Mouse (Mus musculus) left cerebral cortex, postnatal 36 days (tissue): ENCODE results near the gene Ift20. TPM values are rescaled to one million over a fixed set of nuclear protein-coding genes. Genes with fewer than 3 reads are reported as not detected.
A peak's percentile ranks its signal among the peaks of the same experiment; 100 is the strongest.
"Not testable (repeated sequence)": the region's sequence is repeated elsewhere in the genome, so short reads cannot be mapped to it uniquely, and the experiment has no call there.

ENCODE experiments used
- DNase-seq, 2 experiments: peaks; one replicate each; pipeline ENCODE4 v3.0.0; 2021 to 2022; ENCODE audit warnings: low spot score in 2 of 2, mixed read lengths in 1 of 2
- intact Hi-C: fragments of 180-260 bp; cut with DNase I; formaldehyde crosslinking; loops from one replicate; pipeline ENCODE4 v1.15.1; 2025
- total RNA-seq, 2 experiments: library from RNA; stranded (reverse); gene quantifications; 2 replicates each; pipeline ENCODE4 v1.2.3; 2021

Gene Ift20
- total RNA-seq, 2 experiments from 2014 or later: 85.7 to 93.9 TPM

DNA sequence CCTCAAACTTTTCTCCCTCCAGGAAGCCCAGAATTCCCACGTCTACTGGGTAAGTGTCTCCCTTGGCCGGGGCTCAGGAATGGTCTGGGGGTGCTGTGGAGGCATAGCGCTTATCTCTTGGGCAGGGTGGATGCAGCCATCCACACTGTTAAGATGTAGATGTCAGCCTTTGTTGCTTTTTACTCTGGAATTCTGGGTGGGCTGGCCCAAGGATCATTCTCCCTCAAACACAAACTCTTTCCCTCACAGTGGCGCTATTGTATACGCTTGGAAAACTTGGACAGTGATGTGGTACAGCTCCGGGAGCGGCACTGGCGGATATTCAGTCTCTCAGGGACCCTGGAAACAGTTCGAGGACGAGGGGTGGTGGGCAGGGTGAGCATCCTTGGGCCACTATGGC, 17.2 kb upstream of the Ift20 start:
- DNase-seq: no peak
- intact Hi-C loops: no loop called here

DNA sequence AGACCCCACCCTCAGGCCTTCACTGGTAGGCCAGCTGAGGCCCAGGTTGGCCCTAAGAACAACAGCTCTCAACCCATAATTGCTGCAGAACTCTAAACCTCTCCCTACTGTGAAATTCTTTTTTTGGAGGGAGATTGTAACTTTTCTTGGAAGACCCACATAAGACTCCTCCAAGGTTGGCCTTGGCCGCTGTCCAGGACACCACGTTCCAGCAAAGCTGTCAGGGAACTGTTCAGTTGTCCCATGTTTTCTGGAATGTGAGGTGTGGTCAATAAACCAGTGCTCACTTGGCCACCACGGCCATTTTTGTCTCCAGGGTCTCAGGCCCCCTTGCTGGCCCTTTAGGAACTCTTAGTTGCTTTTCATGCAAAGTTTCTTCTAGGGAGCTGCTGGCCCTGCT, 14.3 kb upstream of the Ift20 start:
- intact Hi-C loops: no loop called here
- no peak for DNase-seq

DNA sequence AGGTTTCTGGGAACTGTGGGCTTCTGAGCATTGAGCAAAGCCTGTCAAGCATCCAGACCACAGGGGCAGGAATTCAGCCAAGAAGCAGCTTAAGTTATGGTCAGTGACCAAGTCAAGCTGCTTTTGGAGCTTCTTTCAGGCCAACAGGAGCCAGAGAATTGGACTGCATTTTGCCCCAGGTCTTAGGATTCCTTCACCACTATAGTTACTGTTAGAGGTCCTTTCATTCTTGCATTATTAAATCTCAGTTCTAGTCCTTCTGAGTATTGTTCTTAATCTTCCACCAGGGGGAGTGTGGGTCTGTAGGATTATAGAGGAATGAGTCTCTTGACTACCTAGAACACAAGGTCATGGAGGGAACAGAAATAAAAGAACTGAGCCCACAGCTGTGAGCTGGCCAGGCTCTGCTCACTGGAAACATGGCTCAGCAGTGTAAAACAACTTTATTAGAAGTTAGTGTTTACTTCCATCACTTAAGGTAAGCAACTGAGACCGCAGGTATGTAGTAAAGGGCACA, 13.6 kb upstream of the Ift20 start:
- intact Hi-C loops: no loop called here
- no peak for DNase-seq

GRCm38 (mm10) chr11:78523241-78523955, 12.8 kb upstream of the Ift20 start:
- DNase-seq: no peak
- intact Hi-C loops: no loop called here

DNA sequence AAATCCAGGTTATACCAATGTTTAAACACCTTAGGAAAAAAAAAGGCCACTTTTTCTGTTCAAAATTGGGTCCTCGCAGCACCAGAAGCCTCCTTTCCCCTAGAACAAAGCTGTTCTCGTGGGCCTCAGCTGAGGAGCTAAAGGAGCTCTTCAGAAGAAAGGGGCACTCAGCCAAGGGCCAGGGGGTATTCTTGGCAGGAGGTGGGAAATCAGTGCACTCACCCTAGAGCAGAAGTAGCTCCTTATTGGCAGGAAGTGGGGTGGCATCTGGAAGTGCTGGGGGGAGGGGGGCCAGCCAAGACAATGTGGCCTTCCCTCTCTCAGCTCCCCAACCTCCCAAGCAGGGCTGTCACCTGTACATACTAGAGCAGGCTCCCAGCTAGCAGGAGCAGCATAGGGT, 11.3 kb upstream of the Ift20 start:
- intact Hi-C loops: no loop called here
- no peak for DNase-seq

DNA sequence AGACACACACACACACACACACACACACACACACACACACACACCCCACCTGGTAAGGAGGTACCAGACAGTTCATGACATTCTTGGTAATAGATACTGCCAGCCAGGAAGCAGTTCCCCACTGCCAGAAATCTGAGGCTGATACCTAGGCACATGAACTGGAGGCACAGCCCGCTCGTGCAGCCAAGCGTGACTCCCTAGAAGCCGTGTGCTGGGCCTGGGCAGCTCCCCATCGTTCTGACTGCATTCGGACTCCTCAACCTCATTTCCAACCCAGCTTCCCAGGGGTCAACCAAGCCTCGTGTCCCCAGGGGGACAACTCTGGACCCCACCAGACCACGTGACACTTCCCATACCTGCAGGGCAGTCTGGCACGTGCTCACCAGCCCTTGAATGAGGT, 7.4 kb upstream of the Ift20 start:
- intact Hi-C loops: no loop called here
- no peak for DNase-seq

DNA sequence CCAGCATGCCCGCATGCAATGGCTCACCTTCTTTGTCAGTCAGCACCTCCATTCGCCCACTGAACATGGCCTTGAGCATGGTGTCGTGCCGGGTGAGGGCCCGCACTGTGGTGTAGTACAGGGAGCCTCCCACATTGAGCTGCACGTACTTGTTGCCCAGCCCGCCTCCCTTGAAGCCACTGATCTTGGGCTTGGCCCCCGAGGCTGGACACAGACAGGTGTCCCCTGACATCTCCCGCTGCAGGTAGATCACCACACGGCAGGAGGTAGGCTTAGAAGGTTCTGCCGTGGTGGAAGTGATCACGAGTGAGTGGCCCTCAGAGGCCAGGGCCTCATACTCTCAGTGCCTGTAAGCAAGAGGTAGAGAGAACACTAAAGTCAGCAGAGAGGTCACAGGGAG, 6.2 kb upstream of the Ift20 start:
- DNase-seq: no peak
- intact Hi-C loops: no loop called here

- intact Hi-C loops: no loop called here
- no peak for DNase-seq
These were observed 5.1 kb upstream of the Ift20 start for GRCm38 (mm10) chr11:78531046-78531445.

GRCm38 (mm10) chr11:78531515-78531914, 4.6 kb upstream of the Ift20 start:
- intact Hi-C loops, DNase-seq: not testable (repeated sequence)

DNA sequence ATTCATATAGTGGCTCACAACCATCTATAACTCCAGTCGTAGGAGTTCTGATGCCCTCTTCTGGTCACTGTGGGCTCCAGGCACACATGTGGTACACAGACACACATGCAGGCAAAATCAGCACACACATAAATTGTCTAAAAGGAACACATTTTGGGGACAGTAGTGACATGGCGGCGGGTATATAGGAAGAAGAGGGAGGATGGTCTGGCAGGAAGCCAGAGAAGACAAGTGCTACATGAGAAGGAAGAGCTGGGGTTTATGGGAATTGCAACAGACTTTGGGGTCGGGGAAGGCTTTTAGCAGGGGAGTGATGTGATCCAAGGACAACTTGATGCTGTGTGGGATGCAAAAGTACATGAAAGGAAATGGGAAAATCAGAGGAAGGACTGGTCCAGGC, 1.6 kb upstream of the Ift20 start:
- DNase-seq: no peak
- intact Hi-C loops: no loop called here

DNA sequence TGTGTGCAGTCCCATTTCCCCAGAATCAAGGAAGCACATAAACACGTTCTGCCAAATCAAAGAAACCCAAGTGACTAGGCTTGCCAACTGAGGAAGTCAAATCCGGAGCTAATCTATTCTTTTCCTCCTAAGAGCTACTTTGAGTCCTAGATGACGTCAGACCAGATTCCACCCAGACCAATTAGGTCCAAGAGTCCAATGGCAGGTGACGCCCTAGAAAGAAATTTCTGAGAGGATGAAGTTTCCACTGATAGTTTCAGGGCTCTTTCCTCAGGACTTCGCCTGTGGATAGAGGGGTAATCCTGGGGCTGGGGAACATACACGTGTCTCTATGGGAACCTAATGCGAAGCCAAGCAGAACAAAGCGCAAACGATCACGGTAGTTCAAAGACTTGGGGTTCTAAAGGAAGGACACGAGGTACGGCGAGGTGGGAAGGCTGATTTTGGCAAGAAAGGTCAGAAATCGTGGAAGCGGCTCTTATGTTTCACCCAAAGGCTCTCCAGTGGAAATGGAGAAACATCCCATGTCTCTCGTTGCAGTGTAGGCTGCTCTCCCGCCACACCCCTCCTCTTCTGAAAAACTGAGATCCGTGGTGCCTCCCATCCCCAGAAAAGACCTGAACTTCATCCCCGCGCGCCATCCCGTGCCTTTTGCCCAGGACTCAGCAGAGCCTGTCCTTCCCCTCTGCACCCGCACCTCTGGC, 633 bp upstream of the Ift20 start:
- no peak for DNase-seq
- intact Hi-C loops: loop anchor here (1.0 to 2.0 kb wide), 2 partner anchors 15 to 23 kb away; partner anchors contain the start of genes Poldip2, Tmem199 and Tmem97

- intact Hi-C loops: loop anchor here (1.0 to 2.0 kb wide), 2 partner anchors 14 to 24 kb away; partner anchors contain the start of genes Poldip2, Tmem199 and Tmem97
- no peak for DNase-seq
These were observed 526 bp downstream of the Ift20 start for GRCm38 (mm10) chr11:78536690-78537084.

- intact Hi-C loops: no loop called here
- DNase-seq: no peak
These were observed 4.2 kb downstream of the Ift20 start for GRCm38 (mm10) chr11:78540358-78540757.

DNA sequence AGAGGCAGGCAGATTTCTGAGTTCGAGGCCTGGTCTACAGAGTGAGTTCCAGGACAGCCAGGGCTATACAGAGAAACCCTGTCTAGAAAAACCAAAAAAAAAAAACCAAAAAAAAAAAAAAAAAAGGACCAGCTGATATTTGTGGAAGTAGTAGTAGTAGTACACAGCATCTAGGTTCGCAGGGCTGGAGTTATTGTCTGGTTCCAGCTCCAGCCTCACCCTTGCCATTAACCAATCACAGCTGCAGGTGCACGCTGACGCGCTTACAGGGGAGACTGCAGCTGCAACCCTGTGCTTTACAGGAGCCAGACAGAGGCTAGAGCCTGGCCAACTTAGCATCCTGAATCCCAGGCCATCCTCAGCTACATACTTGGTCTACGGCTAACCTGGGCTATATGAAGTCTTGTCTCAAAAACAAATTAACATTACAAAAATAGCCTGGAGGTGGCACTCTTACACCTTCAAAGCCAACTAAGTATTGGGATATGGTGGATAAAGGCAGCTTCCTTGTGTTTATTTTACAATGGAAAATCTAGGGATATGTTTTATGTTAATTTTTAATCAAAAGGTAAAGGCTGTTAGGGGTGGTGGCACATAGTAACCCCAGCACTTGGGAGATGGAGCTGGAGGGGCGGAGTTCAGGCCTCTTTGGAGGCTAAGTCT, 8.4 kb downstream of the Ift20 start:
- DNase-seq: peak in 1 of 2 experiments; percentile 4
- intact Hi-C loops: loop anchor here (2.0 kb wide), 1 partner anchor 412 kb away; no protein-coding TSS in a partner anchor

- intact Hi-C loops: loop anchor here (2.0 kb wide), 1 partner anchor 412 kb away; no protein-coding TSS in a partner anchor
- peak in 1 of 2 experiments; percentile 2 for DNase-seq
These were observed 9.0 kb downstream of the Ift20 start for GRCm38 (mm10) chr11:78545181-78545580.

- intact Hi-C loops: no loop called here
- no peak for DNase-seq
These were observed 11.7 kb downstream of the Ift20 start for GRCm38 (mm10) chr11:78547718-78548460.

DNA sequence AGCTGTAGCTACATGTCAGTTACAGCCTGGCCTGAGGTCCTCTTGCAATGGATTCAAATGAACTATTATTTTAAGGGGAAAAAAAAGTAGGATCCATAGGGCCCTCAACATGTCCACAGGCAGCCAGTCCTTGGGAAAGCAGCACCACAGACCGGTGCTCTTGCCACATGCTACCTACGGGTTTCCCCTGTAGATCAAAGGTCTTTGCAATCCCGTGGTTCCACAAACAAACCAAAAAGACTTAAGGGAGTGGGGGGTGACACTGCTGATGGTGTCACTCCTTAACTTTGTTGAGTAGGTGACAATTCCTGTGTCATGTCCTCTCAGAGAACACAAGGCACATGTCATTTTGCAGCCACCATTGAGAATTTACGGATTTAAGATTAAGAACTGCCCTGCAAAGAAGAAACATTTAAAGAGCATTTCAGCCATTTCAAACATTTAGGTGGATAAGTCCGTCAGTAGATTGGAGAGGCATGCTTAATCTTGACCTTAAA, 13.4 kb downstream of the Ift20 start:
- peak in 1 of 2 experiments; percentile 3 for DNase-seq
- intact Hi-C loops: no loop called here

GRCm38 (mm10) chr11:78550168-78551058, 14.3 kb downstream of the Ift20 start, which contains the start of gene Tmem97:
Gene Tmem97 (minus strand): TSS chr11:78550777.
- intact Hi-C loops: loop anchor here (1.0 to 5.0 kb wide), 2 partner anchors 14 to 277 kb away; partner anchors contain the start of genes Ift20, Lyrm9 and Tnfaip1
- peak; percentile 92 to 95 for DNase-seq
